Mouse (Mus musculus): ENCODE measurements around the gene Dvl1. TPM values are rescaled to one million over a fixed set of nuclear protein-coding genes. Genes with fewer than 3 reads are reported as not detected.

The Dvl1 gene
- 61.8 and 67.7 TPM in 2 replicates for polyA plus RNA-seq (2012; rRNA removed)

GRCm38 (mm10) chr4:155846871-155847578 lies at the start of gene Dvl1:
TSS of gene Dvl1 (plus strand) at chr4:155847402.

GRCm38 (mm10) chr4:155802741-155803339 lies 44.4 kb upstream of the Dvl1 start, which contains the start of gene Mrpl20:
TSS of gene Mrpl20 (plus strand) at chr4:155802878.

GRCm38 (mm10) chr4:155811929-155812664 lies 35.1 kb upstream of the Dvl1 start, which contains the start of gene Ccnl2:
TSS of gene Ccnl2 (plus strand) at chr4:155812489.

GRCm38 (mm10) chr4:155831205-155831766 lies 15.9 kb upstream of the Dvl1 start, which contains the start of gene Aurkaip1:
TSS of gene Aurkaip1 (plus strand) at chr4:155831272.

GRCm38 (mm10) chr4:155839483-155839910 lies 7.7 kb upstream of the Dvl1 start, which contains the start of gene Mxra8:
TSS of gene Mxra8 (plus strand) at chr4:155839680.

GRCm38 (mm10) chr4:155863001-155863400 lies 15.8 kb downstream of the Dvl1 start, which contains the start of gene Tas1r3:
TSS of gene Tas1r3 (minus strand) at chr4:155863362.

GRCm38 (mm10) chr4:155869317-155870033 lies 22.3 kb downstream of the Dvl1 start, which contains the start of the genes Cptp and Ints11:
TSS of gene Cptp (minus strand) at chr4:155869440.
TSS of gene Ints11 (plus strand) at chr4:155869546.

GRCm38 (mm10) chr4:155891551-155892001 lies 44.4 kb downstream of the Dvl1 start, which contains the start of the genes Pusl1 and Acap3:
TSS of gene Pusl1 (minus strand) at chr4:155891781.
TSS of gene Acap3 (plus strand) at chr4:155891822.

Other genes starting within 250 kb of the Dvl1 start
- gene Slc35e2, start 246.0 kb upstream of the Dvl1 start, polyA plus RNA-seq (2012; rRNA removed): 13.2 and 19.4 TPM in 2 replicates
- 71.0 and 114 TPM in 2 replicates for gene Cdk11b, start 222.5 kb upstream of the Dvl1 start, polyA plus RNA-seq (2012; rRNA removed)
- gene Gm10563, start 202.0 kb upstream of the Dvl1 start, polyA plus RNA-seq (2012; rRNA removed): not detected in 2 replicates
- gene Mmp23, start 194.0 kb upstream of the Dvl1 start, polyA plus RNA-seq (2012; rRNA removed): 7.0 and 14.2 TPM in 2 replicates
- gene Mib2, start 178.2 kb upstream of the Dvl1 start, polyA plus RNA-seq (2012; rRNA removed): 42.1 and 53.8 TPM in 2 replicates
- gene Fndc10, start 153.1 kb upstream of the Dvl1 start, polyA plus RNA-seq (2012; rRNA removed): 8.0 and 11.4 TPM in 2 replicates
- gene Ssu72, start 142.6 kb upstream of the Dvl1 start, polyA plus RNA-seq (2012; rRNA removed): 96.3 and 117 TPM in 2 replicates
- 3.4 and 3.6 TPM in 2 replicates for gene Tmem240, start 112.6 kb upstream of the Dvl1 start, polyA plus RNA-seq (2012; rRNA removed)
- gene Atad3a, start 86.3 kb upstream of the Dvl1 start, polyA plus RNA-seq (2012; rRNA removed): 89.8 and 102 TPM in 2 replicates
- gene Vwa1, start 72.7 kb upstream of the Dvl1 start, polyA plus RNA-seq (2012; rRNA removed): 6.9 and 7.5 TPM in 2 replicates
- gene Tmem88b, start 61.5 kb upstream of the Dvl1 start, polyA plus RNA-seq (2012; rRNA removed): 0.50 and 0.83 TPM in 2 replicates
- not detected in 2 replicates for gene Ankrd65, start 57.0 kb upstream of the Dvl1 start, polyA plus RNA-seq (2012; rRNA removed)
- gene Mrpl20, start 44.5 kb upstream of the Dvl1 start, polyA plus RNA-seq (2012; rRNA removed): 69.9 and 120 TPM in 2 replicates
- gene Ccnl2, start 34.9 kb upstream of the Dvl1 start, polyA plus RNA-seq (2012; rRNA removed): 225 and 230 TPM in 2 replicates
- 126 and 135 TPM in 2 replicates for gene Aurkaip1, start 16.1 kb upstream of the Dvl1 start, polyA plus RNA-seq (2012; rRNA removed)
- 53.6 and 63.9 TPM in 2 replicates for gene Mxra8, start 7.7 kb upstream of the Dvl1 start, polyA plus RNA-seq (2012; rRNA removed)
- gene Tas1r3, start 16.0 kb downstream of the Dvl1 start, polyA plus RNA-seq (2012; rRNA removed): 0.34 and 0.48 TPM in 2 replicates
- 8.5 and 16.8 TPM in 2 replicates for gene Cptp, start 22.0 kb downstream of the Dvl1 start, polyA plus RNA-seq (2012; rRNA removed)
- gene Ints11, start 22.1 kb downstream of the Dvl1 start, polyA plus RNA-seq (2012; rRNA removed): 60.0 and 67.2 TPM in 2 replicates
- gene Pusl1, start 44.4 kb downstream of the Dvl1 start, polyA plus RNA-seq (2012; rRNA removed): 58.7 and 62.5 TPM in 2 replicates
- 44.4 and 50.6 TPM in 2 replicates for gene Acap3, start 44.4 kb downstream of the Dvl1 start, polyA plus RNA-seq (2012; rRNA removed)
- gene Ube2j2, start 96.4 kb downstream of the Dvl1 start, polyA plus RNA-seq (2012; rRNA removed): 112 and 120 TPM in 2 replicates
- gene C1qtnf12, start 114.9 kb downstream of the Dvl1 start, polyA plus RNA-seq (2012; rRNA removed): 14.8 and 17.7 TPM in 2 replicates
- 8.5 and 10.3 TPM in 2 replicates for gene B3galt6, start 145.2 kb downstream of the Dvl1 start, polyA plus RNA-seq (2012; rRNA removed)
- 76.6 and 90.7 TPM in 2 replicates for gene Sdf4, start 145.5 kb downstream of the Dvl1 start, polyA plus RNA-seq (2012; rRNA removed)
- gene Tnfrsf4, start 166.4 kb downstream of the Dvl1 start, polyA plus RNA-seq (2012; rRNA removed): 4.2 and 4.4 TPM in 2 replicates
- gene Tnfrsf18, start 178.8 kb downstream of the Dvl1 start, polyA plus RNA-seq (2012; rRNA removed): 0.06 and 0.16 TPM in 2 replicates
- gene Ttll10, start 212.0 kb downstream of the Dvl1 start, polyA plus RNA-seq (2012; rRNA removed): 0.24 and 0.45 TPM in 2 replicates